Mouse (Mus musculus) intestine, postnatal 0 days (tissue): ENCODE data around the gene Tyk2. TPM values are rescaled to one million over a fixed set of nuclear protein-coding genes. Genes with fewer than 3 reads are reported as not detected.
A peak's percentile ranks its signal among the peaks of the same experiment; 100 is the strongest.

Experiments
- ATAC-seq: fragments of 200-750 bp; cut with Nextera tagmentation; 2 replicates; pipeline ENCODE4 v1.8.0; 2017; ENCODE audit warnings: mild to moderate bottlenecking, moderate TSS enrichment, moderate library complexity
- H3K27ac ChIP-seq: fragments of 300-500 bp; sonication (generic); 2 replicates; pipeline ENCODE4 v1.5.1; 2014; ENCODE audit warnings: mild to moderate bottlenecking, low read depth, low read length, moderate library complexity
- H3K27me3 ChIP-seq: fragments of 300-500 bp; sonication (generic); replicated peaks from 2 replicates; pipeline ENCODE4 v1.6.1; 2014; ENCODE audit warnings: low read length, mixed read lengths; ENCODE audit not compliant: control insufficient read depth, insufficient read depth
- H3K36me3 ChIP-seq: fragments of 300-500 bp; sonication (generic); 2 replicates; pipeline ENCODE4 v1.6.1; 2014; ENCODE audit warnings: mild to moderate bottlenecking, moderate library complexity; ENCODE audit not compliant: control insufficient read depth, insufficient read depth
- H3K4me1 ChIP-seq: fragments of 300-500 bp; sonication (generic); replicated peaks from 2 replicates; pipeline ENCODE4 v1.6.1; 2014; ENCODE audit warnings: antibody characterized with exemption, low read length, mixed read lengths; ENCODE audit not compliant: control insufficient read depth, insufficient read depth
- H3K4me2 ChIP-seq: fragments of 300-500 bp; sonication (generic); replicated peaks from 2 replicates; pipeline ENCODE4 v1.6.1; 2014; ENCODE audit warnings: low read depth, mild to moderate bottlenecking, moderate library complexity
- H3K4me3 ChIP-seq: fragments of 300-500 bp; sonication (generic); 2 replicates; pipeline ENCODE4 v1.5.1; 2014; ENCODE audit warnings: low read depth, low read length
- H3K9ac ChIP-seq: fragments of 300-500 bp; sonication (generic); 2 replicates; pipeline ENCODE4 v1.6.1; 2014; ENCODE audit warnings: mild to moderate bottlenecking, low read depth, low read length
- H3K9me3 ChIP-seq: fragments of 300-500 bp; sonication (generic); 2 replicates; pipeline ENCODE4 v1.6.1; 2016; ENCODE audit warnings: mixed run types; ENCODE audit not compliant: control insufficient read depth
- CTCF ChIP-seq: sonication (generic); IDR thresholded peaks from 2 replicates; pipeline ENCODE4 v1.5.1; 2016; ENCODE audit warnings: low read depth, mild to moderate bottlenecking, control low read depth, antibody characterized with exemption, moderate library complexity
- WGBS: fragments of 180-500 bp; shearing (Covaris S2); extraction: QIAGEN DNeasy Blood & Tissue Kit; methylation state at CpG from one replicate; pipeline ENCODE4 v1.1.7; 2014; 5-methylcytosine and 5-hydroxymethylcytosine counted together
- polyA plus RNA-seq: library from polyadenylated mRNA; unstranded; fragments of >200 nt; fragmentation: Nextera tagmentation; extraction: Ambion mirVana; gene quantifications from 2 replicates; pipeline ENCODE4 v1.2.1, GENCODE M21; 2015

Gene Tyk2
- polyA plus RNA-seq, 1 experiment from 2014 or later, result 8.0 TPM

- Histone ChIP-seq H3K36me3 (no peaks in the 10 kb centered on the region), H3K9me3 (no peaks in the 10 kb centered on the region), H3K4me2 (peak overlapping the region; percentile 83), H3K9ac (0 out of 2 replicates have a peak overlapping the region, but pooled peaks have one; percentile 17), H3K4me3 (peak overlapping the region; percentile 23), H3K4me1 (0 out of 2 replicates have a peak, but pooled peaks cover 9% of the 10 kb centered on the region), H3K27ac (peak overlapping the region; percentile 74), H3K27me3 (peaks cover 35% of the 10 kb centered on the region)
- no peak for ATAC-seq
- WGBS, result 65% methylated on average over 10 of the region's 10 CpGs
- TF ChIP-seq CTCF, result no peak; the same call in 1 of the 2 replicates
These were observed 36.4 kb upstream of the Tyk2 start for GRCm38 (mm10) chr9:21167140-21168097.

- no peak overlapping the region for H3K27ac ChIP-seq
- H3K4me3 ChIP-seq, result peak overlapping the region; percentile 50
- H3K9me3 ChIP-seq, result no peaks in the 10 kb centered on the region
- 0 out of 2 replicates have a peak, but pooled peaks cover 9% of the 10 kb centered on the region for H3K4me1 ChIP-seq
- no peak for ATAC-seq
- H3K9ac ChIP-seq, result no peak overlapping the region
- no peaks in the 10 kb centered on the region for H3K36me3 ChIP-seq
- 34% methylated on average over 3 of the region's 3 CpGs for WGBS
- peak overlapping the region; percentile 83 for H3K4me2 ChIP-seq
- no peak for TF ChIP-seq CTCF
- peaks cover 38% of the 10 kb centered on the region for H3K27me3 ChIP-seq
These were observed 35.5 kb upstream of the Tyk2 start for GRCm38 (mm10) chr9:21166516-21166915.

GRCm38 (mm10) chr9:21165952-21166451 lies 35.0 kb upstream of the Tyk2 start:
- Histone ChIP-seq H3K27me3 (peaks cover 38% of the 10 kb centered on the region), H3K9ac (peak overlapping the region; percentile 43), H3K36me3 (no peaks in the 10 kb centered on the region), H3K4me1 (0 out of 2 replicates have a peak, but pooled peaks cover 9% of the 10 kb centered on the region), H3K4me3 (peak overlapping the region; percentile 50), H3K9me3 (no peaks in the 10 kb centered on the region), H3K4me2 (peak overlapping the region; percentile 83), H3K27ac (0 out of 2 replicates have a peak overlapping the region, but pooled peaks have one; percentile 36)
- no peak for ATAC-seq
- peak; percentile 80 for TF ChIP-seq CTCF
- WGBS, result 2% methylated on average over 42 of the region's 47 CpGs

GRCm38 (mm10) chr9:21165041-21165951 lies 34.3 kb upstream of the Tyk2 start, which contains the start of gene Pde4a:
Gene Pde4a, plus strand, starts transcription at chr9:21165714.
- peak within 1 kb of the TSS; percentile 43 for H3K9ac ChIP-seq
- no peaks in the 10 kb centered on the region for H3K9me3 ChIP-seq
- no peaks in the 10 kb centered on the region for H3K36me3 ChIP-seq
- no peak for ATAC-seq
- TF ChIP-seq CTCF, result no peak; the same call in 1 of the 2 replicates
- H3K27me3 ChIP-seq, result peaks cover 38% of the 10 kb centered on the region
- 0 out of 2 replicates have a peak, but pooled peaks cover 9% of the 10 kb centered on the region for H3K4me1 ChIP-seq
- 1% methylated on average over 84 of the region's 86 CpGs for WGBS
- peak within 1 kb of the TSS; percentile 50 for H3K4me3 ChIP-seq
- 0 out of 2 replicates have a peak within 1 kb of the TSS, but pooled peaks have one; percentile 36 for H3K27ac ChIP-seq
- peak within 1 kb of the TSS; percentile 83 for H3K4me2 ChIP-seq

GRCm38 (mm10) chr9:21164072-21164471 lies 33.0 kb upstream of the Tyk2 start:
- 3% methylated on average over 25 of the region's 26 CpGs for WGBS
- Histone ChIP-seq H3K27me3 (peaks cover 38% of the 10 kb centered on the region), H3K36me3 (no peaks in the 10 kb centered on the region)

More at GRCm38 (mm10) chr9:21164072-21164471, 33.0 kb upstream of the Tyk2 start:
- Histone ChIP-seq H3K4me1 (0 out of 2 replicates have a peak, but pooled peaks cover 9% of the 10 kb centered on the region), H3K9me3 (no peaks in the 10 kb centered on the region), H3K9ac (no peak overlapping the region), H3K4me2 (peak overlapping the region; percentile 83), H3K4me3 (0 out of 2 replicates have a peak overlapping the region, but pooled peaks have one; percentile 21), H3K27ac (no peak overlapping the region)
- TF ChIP-seq CTCF, result no peak
- ATAC-seq, result no peak
